Mouse (Mus musculus): ENCODE measurements around the gene Trim75. TPM values are rescaled to one million over a fixed set of nuclear protein-coding genes. Genes with fewer than 3 reads are reported as not detected.
A peak's percentile ranks its signal among the peaks of the same experiment; 100 is the strongest.
"Not testable (repeated sequence)": the region's sequence is repeated elsewhere in the genome, so short reads cannot be mapped to it uniquely, and the experiment has no call there.

Gene Trim75
- polyA plus RNA-seq (2016; fragmentation: Nextera tagmentation; extraction: Ambion mirVana), result not detected in 2 replicates

GRCm38 (mm10) chr8:64987731-64988130, at the start of gene Trim75:
Trim75 (minus strand) TSS chr8:64987831.
- Histone ChIP-seq H3K4me2 (replicated peaks) (no peak within 1 kb of the TSS), H3K4me1 (no peaks in the 10 kb centered on the region), H3K36me3 (no peaks in the 10 kb centered on the region), H3K27ac (no peak within 1 kb of the TSS), H3K27me3 (no peaks in the 10 kb centered on the region), H3K4me3 (no peak within 1 kb of the TSS), H3K9me3 (replicated peaks) (no peaks in the 10 kb centered on the region), H3K9ac (no peak within 1 kb of the TSS)
- 91% methylated on average over 4 of the region's 4 CpGs for WGBS
- no peak for ATAC-seq (ENCODE audit: low FRiP score)

- 0% methylated on average over 8 of the region's 8 CpGs for WGBS
- Histone ChIP-seq H3K4me2 (replicated peaks) (peak within 1 kb of the TSS; percentile 54), H3K9ac (0 out of 2 replicates have a peak within 1 kb of the TSS, but pooled peaks have one; percentile 1), H3K27me3 (no peaks in the 10 kb centered on the region), H3K27ac (no peak within 1 kb of the TSS), H3K4me3 (peak within 1 kb of the TSS; percentile 26), H3K4me1 (peaks cover 13% of the 10 kb centered on the region), H3K36me3 (no peaks in the 10 kb centered on the region), H3K9me3 (replicated peaks) (0 out of 2 replicates have a peak, but pooled peaks cover 5% of the 10 kb centered on the region)
- ATAC-seq (ENCODE audit: low FRiP score), result peak; percentile 74
Observed at GRCm38 (mm10) chr8:65037117-65037533, 49.5 kb upstream of the Trim75 start, which contains the start of gene Apela. Apela (minus strand) TSS chr8:65037336.

- Histone ChIP-seq H3K9ac (no peak overlapping the region), H3K27me3 (no peaks in the 10 kb centered on the region), H3K4me3 (no peak overlapping the region), H3K36me3 (no peaks in the 10 kb centered on the region), H3K27ac (no peak overlapping the region), H3K4me2 (replicated peaks) (no peak overlapping the region), H3K4me1 (peaks cover 13% of the 10 kb centered on the region), H3K9me3 (replicated peaks) (no peaks in the 10 kb centered on the region)
- 42% methylated on average over 2 of the region's 2 CpGs for WGBS
- ATAC-seq (ENCODE audit: low FRiP score), result no peak
Observed at GRCm38 (mm10) chr8:65034136-65034535, 46.5 kb upstream of the Trim75 start.

- H3K9me3 ChIP-seq (replicated peaks), result no peaks in the 10 kb centered on the region
- peaks cover 13% of the 10 kb centered on the region for H3K4me1 ChIP-seq
- H3K27ac ChIP-seq, result no peak overlapping the region
- H3K9ac ChIP-seq, result no peak overlapping the region
- H3K27me3 ChIP-seq, result no peaks in the 10 kb centered on the region
- no peak overlapping the region for H3K4me3 ChIP-seq
- H3K4me2 ChIP-seq (replicated peaks), result no peak overlapping the region
- no peak for ATAC-seq (ENCODE audit: low FRiP score)
- H3K36me3 ChIP-seq, result no peaks in the 10 kb centered on the region
- WGBS, result 87% methylated on average over 13 of the region's 13 CpGs
Observed at GRCm38 (mm10) chr8:65033056-65033455, 45.4 kb upstream of the Trim75 start.

GRCm38 (mm10) chr8:65032107-65032506, 44.5 kb upstream of the Trim75 start:
- 82% methylated on average over 1 of the region's 1 CpGs for WGBS

GRCm38 (mm10) chr8:65030735-65031485, 43.3 kb upstream of the Trim75 start:
- H3K9ac ChIP-seq, result no peak overlapping the region
- H3K4me1 ChIP-seq, result peaks cover 9% of the 10 kb centered on the region
- 85% methylated on average over 4 of the region's 4 CpGs for WGBS
- H3K36me3 ChIP-seq, result no peaks in the 10 kb centered on the region
- H3K27ac ChIP-seq, result no peak overlapping the region
- H3K4me2 ChIP-seq (replicated peaks), result no peak overlapping the region
- no peaks in the 10 kb centered on the region for H3K27me3 ChIP-seq
- ATAC-seq (ENCODE audit: low FRiP score), result no peak
- H3K4me3 ChIP-seq, result no peak overlapping the region
- H3K9me3 ChIP-seq (replicated peaks), result no peaks in the 10 kb centered on the region

More at GRCm38 (mm10) chr8:65032107-65032506, 44.5 kb upstream of the Trim75 start:
- H3K9me3 ChIP-seq (replicated peaks), result no peaks in the 10 kb centered on the region
- H3K36me3 ChIP-seq, result no peaks in the 10 kb centered on the region
- H3K4me2 ChIP-seq (replicated peaks), result no peak overlapping the region
- no peak overlapping the region for H3K27ac ChIP-seq
- no peak overlapping the region for H3K9ac ChIP-seq
- H3K27me3 ChIP-seq, result no peaks in the 10 kb centered on the region
- no peak overlapping the region for H3K4me3 ChIP-seq
- peaks cover 9% of the 10 kb centered on the region for H3K4me1 ChIP-seq
- no peak for ATAC-seq (ENCODE audit: low FRiP score)

- no peak overlapping the region for H3K4me2 ChIP-seq (replicated peaks)
- WGBS, result 92% methylated on average over 4 of the region's 4 CpGs
- H3K27ac ChIP-seq, result no peak overlapping the region
- H3K9me3 ChIP-seq (replicated peaks), result no peaks in the 10 kb centered on the region
- no peak overlapping the region for H3K4me3 ChIP-seq
- H3K9ac ChIP-seq, result no peak overlapping the region
- no peaks in the 10 kb centered on the region for H3K27me3 ChIP-seq
- ATAC-seq (ENCODE audit: low FRiP score), result no peak
- peaks cover 3% of the 10 kb centered on the region; the same call in 1 of the 2 replicates for H3K4me1 ChIP-seq
- H3K36me3 ChIP-seq, result no peaks in the 10 kb centered on the region
Observed at GRCm38 (mm10) chr8:65029776-65030175, 42.1 kb upstream of the Trim75 start.

GRCm38 (mm10) chr8:65028959-65029686, 41.5 kb upstream of the Trim75 start:
- H3K9ac ChIP-seq, result no peak overlapping the region
- no peaks in the 10 kb centered on the region for H3K36me3 ChIP-seq
- no peaks in the 10 kb centered on the region for H3K9me3 ChIP-seq (replicated peaks)
- no peak for ATAC-seq (ENCODE audit: low FRiP score)
- no peaks in the 10 kb centered on the region for H3K27me3 ChIP-seq
- peaks cover under 1% of the 10 kb centered on the region; the same call in 1 of the 2 replicates for H3K4me1 ChIP-seq
- WGBS, result 82% methylated on average over 12 of the region's 12 CpGs
- H3K4me2 ChIP-seq (replicated peaks), result no peak overlapping the region
- no peak overlapping the region for H3K27ac ChIP-seq
- H3K4me3 ChIP-seq, result no peak overlapping the region

GRCm38 (mm10) chr8:65022485-65022884, 34.9 kb upstream of the Trim75 start:
- 48% methylated on average over 8 of the region's 8 CpGs for WGBS
- H3K27me3 ChIP-seq, result no peaks in the 10 kb centered on the region

GRCm38 (mm10) chr8:65018423-65018822, 30.8 kb upstream of the Trim75 start, which contains the start of the genes Trim61 and Trim60:
Trim61 (minus strand) TSS chr8:65018523.
Trim60 (minus strand) TSS chr8:65018584.
- 85% methylated on average over 8 of the region's 8 CpGs for WGBS
- H3K36me3 ChIP-seq, result no peaks in the 10 kb centered on the region
- no peaks in the 10 kb centered on the region for H3K4me1 ChIP-seq
- no peak within 1 kb of the TSS for H3K9ac ChIP-seq
- no peaks in the 10 kb centered on the region for H3K9me3 ChIP-seq (replicated peaks)
- no peak within 1 kb of the TSS for H3K4me2 ChIP-seq (replicated peaks)
- no peak within 1 kb of the TSS for H3K27ac ChIP-seq
- ATAC-seq (ENCODE audit: low FRiP score), result no peak
- H3K4me3 ChIP-seq, result no peak within 1 kb of the TSS
- no peaks in the 10 kb centered on the region for H3K27me3 ChIP-seq

More at GRCm38 (mm10) chr8:65022485-65022884, 34.9 kb upstream of the Trim75 start:
- H3K4me3 ChIP-seq, result no peak overlapping the region
- no peak overlapping the region for H3K9ac ChIP-seq
- H3K27ac ChIP-seq, result no peak overlapping the region
- H3K4me1 ChIP-seq, result no peaks in the 10 kb centered on the region
- H3K4me2 ChIP-seq (replicated peaks), result no peak overlapping the region
- no peaks in the 10 kb centered on the region for H3K36me3 ChIP-seq
- ATAC-seq (ENCODE audit: low FRiP score), result no peak
- no peaks in the 10 kb centered on the region for H3K9me3 ChIP-seq (replicated peaks)

- H3K4me3 ChIP-seq; H3K4me1 ChIP-seq; H3K27ac ChIP-seq; H3K27me3 ChIP-seq; ATAC-seq (ENCODE audit: low FRiP score); H3K4me2 ChIP-seq (replicated peaks); H3K9me3 ChIP-seq (replicated peaks); H3K9ac ChIP-seq; H3K36me3 ChIP-seq: not testable (repeated sequence)
- WGBS, result 79% methylated on average over 6 of the region's 6 CpGs
Observed at GRCm38 (mm10) chr8:65007616-65008015, 20.0 kb upstream of the Trim75 start.

GRCm38 (mm10) chr8:64998806-64999365, 11.3 kb upstream of the Trim75 start:
- H3K4me3 ChIP-seq, result no peak overlapping the region
- WGBS, result 88% methylated on average over 4 of the region's 4 CpGs
- H3K36me3 ChIP-seq, result no peaks in the 10 kb centered on the region
- no peak overlapping the region for H3K9ac ChIP-seq
- no peaks in the 10 kb centered on the region for H3K9me3 ChIP-seq (replicated peaks)
- ATAC-seq (ENCODE audit: low FRiP score), result no peak
- no peak overlapping the region for H3K27ac ChIP-seq
- no peaks in the 10 kb centered on the region for H3K4me1 ChIP-seq
- H3K27me3 ChIP-seq, result no peaks in the 10 kb centered on the region
- no peak overlapping the region for H3K4me2 ChIP-seq (replicated peaks)

Data from hindbrain, embryonic 12.5 days (tissue).